8 mouse cellular contexts compared by ENCODE assay signal in the genomic region with DNA sequence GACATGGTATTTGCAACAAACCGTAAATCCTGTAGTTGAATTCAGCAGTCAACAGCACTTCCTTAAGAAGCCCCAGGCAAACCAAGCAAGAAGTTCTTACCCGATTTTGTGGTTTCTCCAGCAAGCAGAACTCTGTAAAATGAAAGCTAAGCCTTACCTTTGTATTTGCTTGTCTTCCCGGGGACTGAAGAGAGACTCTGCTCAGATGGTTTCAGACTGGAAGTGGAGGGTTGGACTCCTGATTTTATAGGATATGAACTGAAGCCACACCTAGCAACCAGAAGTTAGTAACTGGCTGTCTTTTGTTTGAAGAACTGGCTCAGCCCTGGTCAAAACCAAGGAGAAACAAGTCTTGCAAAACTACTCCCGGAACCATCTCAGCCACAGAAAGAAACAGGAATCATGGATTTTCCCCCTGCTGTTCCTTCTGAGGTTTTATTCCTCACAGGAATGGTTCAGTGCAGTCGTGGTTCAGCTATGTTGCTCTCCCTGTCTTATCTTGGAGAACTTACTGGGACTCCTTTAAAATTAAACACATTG. TPM values are rescaled to one million over a fixed set of nuclear protein-coding genes. Genes with fewer than 3 reads are reported as not detected.
DNase-seq lines count a peak whose midpoint lies in the region; ATAC-seq and TF ChIP-seq lines count a peak whose summit lies in the region.

A gene (minus strand): TSS at position 490 of the 540 bp plus-strand sequence.

- no peaks in the 10 kb centered on the region for H3K9me3 ChIP-seq in intestine, embryonic 16.5 days (ENCODE audit: control insufficient read depth, low read length)

- peak in 1 of 2 experiments; percentile 14 for DNase-seq in spleen, adult 2 months (ENCODE audit: low read depth in 1 of 2, low spot score in 2 of 2)
- DNase-seq in spleen, postnatal 10 days (ENCODE audit: low spot score in 2 of 2) = no peak
- peak; percentile 69 for DNase-seq in gastrocnemius, adult 18-20 months (ENCODE audit: low spot score)
- DNase-seq in lung, postnatal 36 days = peak; percentile 76
- DNase-seq in cerebellum, adult 2 months = no peak
- no peak for DNase-seq in c-Kit-positive CD71-positive TER-119-positive erythroid progenitor cells, embryonic 14.5 days (ENCODE audit: low spot score)
- DNase-seq in spleen, adult 12 weeks (ENCODE audit: low spot score) = no peak

- H3K27ac ChIP-seq in spleen, adult 2 months (ENCODE audit: insufficient read depth, low read length) = peak within 1 kb of the TSS; percentile 69; the same call in 1 of the 2 replicates
- peak within 1 kb of the TSS; percentile 53 for H3K27ac ChIP-seq in intestine, embryonic 16.5 days (ENCODE audit: low read length)
- H3K27ac ChIP-seq in cerebellum, adult 2 months (ENCODE audit: insufficient read depth, low read length) = no peak within 1 kb of the TSS

- no peak; the same call in 1 of the 2 replicates for TF ChIP-seq POLR2A in spleen, adult 2 months (IDR thresholded peaks at IDR 0.05; ENCODE audit: low read depth, low read length)
- TF ChIP-seq POLR2A in cerebellum, adult 2 months (IDR thresholded peaks at IDR 0.05; ENCODE audit: borderline replicate concordance, insufficient read depth, low read length) = no peak

- 1% methylated on average over 5 of the region's 5 CpGs for WGBS in spleen, adult 2 months
- 36% methylated on average over 5 of the region's 5 CpGs for WGBS in intestine, embryonic 16.5 days
- WGBS in cerebellum, adult 2 months = 68% methylated on average over 5 of the region's 5 CpGs

- no peak within 1 kb of the TSS for H3K9ac ChIP-seq in intestine, embryonic 16.5 days (ENCODE audit: low read depth, low read length)

- peaks cover 3% of the 10 kb centered on the region; the same call in 1 of the 2 replicates for H3K4me1 ChIP-seq in spleen, adult 2 months (ENCODE audit: control insufficient read depth, insufficient read depth, insufficient read length)
- 0 out of 2 replicates have a peak, but pooled peaks cover 2% of the 10 kb centered on the region for H3K4me1 ChIP-seq in intestine, embryonic 16.5 days (ENCODE audit: control insufficient read depth, insufficient read depth, low read length)
- H3K4me1 ChIP-seq in cerebellum, adult 2 months (ENCODE audit: control insufficient read depth, insufficient read depth, low read length) = no peaks in the 10 kb centered on the region

- no peak for TF ChIP-seq CTCF in spleen, adult 2 months (IDR thresholded peaks at IDR 0.05; ENCODE audit: extremely low read depth, insufficient read depth, insufficient read length, insufficient replicate concordance)
- TF ChIP-seq CTCF in cerebellum, adult 2 months (IDR thresholded peaks at IDR 0.05; ENCODE audit: borderline replicate concordance, insufficient read depth, low read depth, low read length) = no peak

- ATAC-seq in intestine, embryonic 16.5 days = peak; percentile 70

- H3K27me3 ChIP-seq in spleen, adult 2 months (ENCODE audit: control insufficient read depth, insufficient read depth, low read length) = no peaks in the 10 kb centered on the region
- H3K27me3 ChIP-seq in intestine, embryonic 16.5 days (replicated peaks; ENCODE audit: control insufficient read depth, insufficient read depth, low read length) = no peaks in the 10 kb centered on the region
- no peaks in the 10 kb centered on the region for H3K27me3 ChIP-seq in cerebellum, adult 2 months (ENCODE audit: control insufficient read depth, insufficient read depth, low read length)

- H3K4me2 ChIP-seq in intestine, embryonic 16.5 days (ENCODE audit: low read depth, low read length) = peak within 1 kb of the TSS; percentile 33

- H3K36me3 ChIP-seq in spleen, adult 2 months (ENCODE audit: control insufficient read depth, insufficient read depth, low read length) = no peaks in the 10 kb centered on the region
- H3K36me3 ChIP-seq in intestine, embryonic 16.5 days (ENCODE audit: control insufficient read depth, insufficient read depth, low read length) = no peaks in the 10 kb centered on the region

- H3K4me3 ChIP-seq in spleen, adult 2 months (ENCODE audit: extremely low read depth, insufficient read depth, insufficient read length) = peak within 1 kb of the TSS; percentile 35
- peak within 1 kb of the TSS; percentile 32 for H3K4me3 ChIP-seq in intestine, embryonic 16.5 days (ENCODE audit: low read length)
- no peak within 1 kb of the TSS for H3K4me3 ChIP-seq in cerebellum, adult 2 months (replicated peaks; ENCODE audit: insufficient read depth, low read depth, low read length)

RNA-seq across cellular contexts. Expression of the gene that starts here (rescaled TPM):
- polyA plus RNA-seq in spleen, adult 2 months (2012; rRNA removed) = 3.1 and 4.0 TPM in 2 replicates
- total RNA-seq in gastrocnemius, adult 18-20 months (2021) = 10 to 100 TPM; 10.5 to 21.5 TPM
- 52.2 and 59.5 TPM in 2 replicates for polyA plus RNA-seq in intestine, embryonic 16.5 days (2015; fragmentation: Nextera tagmentation; extraction: Ambion mirVana)
- polyA plus RNA-seq in cerebellum, adult 2 months (2012; rRNA removed) = 0.74 and 1.00 TPM in 2 replicates

Comparison
In these comparisons a context has a peak if more than half of its experiments do, and no peak if none do; other contexts are left out.
1. RNA of the gene that starts here (polyA plus RNA-seq): 52.2 to 59.5 TPM in intestine, embryonic 16.5 days; 3.1 to 4.0 TPM in spleen, adult 2 months and 0.74 to 1.00 TPM in cerebellum, adult 2 months; every median in the first group is over 10 times any median in the second.
2. DNase-seq: peak in gastrocnemius, adult 18-20 months (single experiment) and lung, postnatal 36 days (single experiment); none in spleen, postnatal 10 days (0 of 2), cerebellum, adult 2 months (0 of 2), c-Kit-positive CD71-positive TER-119-positive erythroid progenitor cells, embryonic 14.5 days (single experiment) and spleen, adult 12 weeks (single experiment).